ENCODE assay signal across 9 mouse cellular contexts in the genomic region with DNA sequence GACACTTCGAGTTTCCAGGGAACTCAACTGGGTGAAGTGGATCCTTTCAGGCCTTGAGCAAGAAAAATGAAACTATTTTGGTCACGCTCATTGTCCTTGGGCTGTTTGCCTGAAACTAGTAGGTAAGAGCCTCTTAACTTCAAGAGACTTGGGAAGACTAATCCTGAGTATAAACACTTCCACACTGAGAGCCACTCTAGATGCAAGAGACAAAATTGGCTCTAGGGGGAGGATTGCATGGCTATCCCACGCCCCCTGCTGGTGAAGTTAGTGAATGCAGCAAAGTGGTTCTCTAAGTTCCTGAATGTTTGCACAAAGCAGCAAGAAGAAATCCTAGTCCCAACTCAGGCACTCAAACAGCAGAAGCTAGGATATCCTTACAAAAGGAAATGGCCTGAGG. TPM values are rescaled to one million over a fixed set of nuclear protein-coding genes. Genes with fewer than 3 reads are reported as not detected.
DNase-seq lines count a peak whose midpoint lies in the region; ATAC-seq and TF ChIP-seq lines count a peak whose summit lies in the region.
"Had no signal": no experiment of that assay in that cellular context is flagged by ENCODE, and none has a peak within 500 bp of the region (broad histone marks: within the 10 kb centered on the region; RNA-seq: fewer than 3 reads in every experiment).

No protein-coding gene starts in this region.

- 29% methylated on average over 3 of the region's 3 CpGs for WGBS in forebrain, embryonic 11.5 days
- 26% methylated on average over 3 of the region's 3 CpGs for WGBS in heart, embryonic 15.5 days

- TF ChIP-seq CTCF in MEL (IDR thresholded peaks at IDR 0.05 in 2 of 3, conservative IDR thresholded peaks at IDR 0.05 in 1 of 3; ENCODE audit: control insufficient read depth in 1 of 3, insufficient read depth in 1 of 3, low read depth in 2 of 3, low read length in 3 of 3, poor library complexity in 1 of 3, severe bottlenecking in 1 of 3): peak; percentile 74 to 88 (median 84)

- H3K4me1 ChIP-seq in MEL (ENCODE audit: control insufficient read depth in 1 of 2, insufficient read depth in 2 of 2, low read length in 2 of 2): no peaks in the 10 kb centered on the region
- no peaks in the 10 kb centered on the region for H3K4me1 ChIP-seq in forebrain, embryonic 11.5 days (replicated peaks; ENCODE audit: control insufficient read depth, insufficient read depth, low read length)
- no peaks in the 10 kb centered on the region for H3K4me1 ChIP-seq in heart, embryonic 15.5 days (replicated peaks)

- no peaks in the 10 kb centered on the region for H3K79me2 ChIP-seq in MEL (ENCODE audit: control insufficient read depth, insufficient read depth, low read length, poor library complexity)

- TF ChIP-seq POLR2A in MEL (IDR thresholded peaks at IDR 0.05; ENCODE audit: control insufficient read depth in 1 of 2, insufficient read depth in 1 of 2, low read depth in 1 of 2, low read length in 2 of 2, poor library complexity in 1 of 2): no peak

- no peaks in the 10 kb centered on the region for H3K36me3 ChIP-seq in MEL (ENCODE audit: control insufficient read depth in 1 of 2, insufficient read depth in 2 of 2, low read length in 2 of 2)
- no peaks in the 10 kb centered on the region for H3K36me3 ChIP-seq in forebrain, embryonic 11.5 days (ENCODE audit: control insufficient read depth, insufficient read depth, low read length)
- H3K36me3 ChIP-seq in heart, embryonic 15.5 days: no peaks in the 10 kb centered on the region

- peak; percentile 84 for TF ChIP-seq RAD21 in MEL (IDR thresholded peaks at IDR 0.05; ENCODE audit: low read depth, low read length)

- H3K9me3 ChIP-seq in MEL (replicated peaks; ENCODE audit: insufficient read depth, low read length): no peaks in the 10 kb centered on the region
- no peaks in the 10 kb centered on the region for H3K9me3 ChIP-seq in forebrain, embryonic 11.5 days (ENCODE audit: control insufficient read depth, low read length)
- no peaks in the 10 kb centered on the region for H3K9me3 ChIP-seq in heart, embryonic 15.5 days (replicated peaks)

- DNase-seq in MEL (ENCODE audit: low read depth, low spot score): peak; percentile 76
- peak; percentile 57 for DNase-seq in c-Kit-positive CD71-negative TER-119-negative erythroid progenitor cells, embryonic 14.5 days (ENCODE audit: low read depth)
- DNase-seq in forebrain, embryonic 11.5 days (ENCODE audit: low spot score): peak; percentile 80
- peak; percentile 56 to 80 for DNase-seq in layer of hippocampus, adult 8-10 months (ENCODE audit: low spot score in 2 of 2)
- peak; percentile 77 for DNase-seq in lung, postnatal 25 days (ENCODE audit: low spot score)
- peak; percentile 62 for DNase-seq in right cerebral cortex, postnatal 25 days
- DNase-seq in urinary bladder, postnatal 4 days (ENCODE audit: low spot score in 2 of 2): peak; percentile 44 to 77

- TF ChIP-seq EP300 in MEL (IDR thresholded peaks at IDR 0.05; ENCODE audit: low read depth in 1 of 2, low read length in 2 of 2): no peak

- no peak overlapping the region for H3K4me3 ChIP-seq in MEL (ENCODE audit: control insufficient read depth in 1 of 2, insufficient read depth in 1 of 2, low read depth in 2 of 2, low read length in 2 of 2)
- H3K4me3 ChIP-seq in forebrain, embryonic 11.5 days (ENCODE audit: low read depth, low read length): no peak overlapping the region
- H3K4me3 ChIP-seq in heart, embryonic 15.5 days: no peak overlapping the region
- H3K4me3 ChIP-seq: megakaryocyte, embryonic 14.5 days had no signal

- no peak overlapping the region for H3K27ac ChIP-seq in MEL (ENCODE audit: control insufficient read depth, low read depth, low read length)
- H3K27ac ChIP-seq in forebrain, embryonic 11.5 days (ENCODE audit: low read depth, low read length): no peak overlapping the region
- no peak overlapping the region; the same call in 1 of the 2 replicates for H3K27ac ChIP-seq in heart, embryonic 15.5 days

- no peak overlapping the region for H3K9ac ChIP-seq in MEL (ENCODE audit: control insufficient read depth, low read depth, low read length, poor library complexity, severe bottlenecking)
- no peak overlapping the region for H3K9ac ChIP-seq in forebrain, embryonic 11.5 days (ENCODE audit: low read length)
- H3K9ac ChIP-seq in heart, embryonic 15.5 days: no peak overlapping the region

- ATAC-seq in forebrain, embryonic 11.5 days (replicated peaks; ENCODE audit: low FRiP score): no peak
- no peak for ATAC-seq in heart, embryonic 15.5 days (replicated peaks; ENCODE audit: insufficient number of reproducible peaks, insufficient read depth, low FRiP score, low read depth)

- no peaks in the 10 kb centered on the region for H3K27me3 ChIP-seq in MEL (ENCODE audit: control insufficient read depth in 1 of 2, insufficient read depth in 2 of 2, low read length in 2 of 2)
- no peaks in the 10 kb centered on the region for H3K27me3 ChIP-seq in forebrain, embryonic 11.5 days (ENCODE audit: control insufficient read depth, insufficient read depth, low read length)
- H3K27me3 ChIP-seq in heart, embryonic 15.5 days: no peaks in the 10 kb centered on the region
- H3K27me3 ChIP-seq: megakaryocyte, embryonic 14.5 days had no signal

- no peak overlapping the region for H3K4me2 ChIP-seq in forebrain, embryonic 11.5 days (ENCODE audit: low read depth, low read length, severe bottlenecking)
- peak overlapping the region; percentile 34; the same call in 1 of the 2 replicates for H3K4me2 ChIP-seq in heart, embryonic 15.5 days

TF ChIP-seq in MEL, 35 proteins besides CTCF, POLR2A, EP300 and RAD21:
- TF ChIP-seq CHD2 (IDR thresholded peaks at IDR 0.05; ENCODE audit: low read length): no peak
- TF ChIP-seq SIN3A (IDR thresholded peaks at IDR 0.05; ENCODE audit: low read length): 0 out of 2 replicates have a peak, but pooled peaks have one; percentile 21
- peak; percentile 73 for TF ChIP-seq SMC3 (IDR thresholded peaks at IDR 0.05; ENCODE audit: low read depth, low read length)
- TF ChIP-seq GATA1 (IDR thresholded peaks at IDR 0.05; ENCODE audit: low read depth, low read length): no peak
- TF ChIP-seq ZC3H11A (IDR thresholded peaks at IDR 0.05; ENCODE audit: low read depth, low read length): peak; percentile 67
TF ChIP-seq in MEL: peak in this region for 3.

RNA-seq across cellular contexts. Expression of gene Rab33a, which starts 13.1 kb away (rescaled TPM):
- total RNA-seq in MEL (2012; rRNA removed): not detected in 2 replicates
- under 1 TPM in 1 of 2 experiments, not detected in 1; 0.46 TPM for polyA plus RNA-seq in MEL (2012; ENCODE audit: insufficient read depth in 1 of 2, insufficient read length in 2 of 2, low read depth in 1 of 2, low replicate concordance in 2 of 2, missing spikeins in 1 of 2)
- polyA plus RNA-seq in forebrain, embryonic 11.5 days (2014; fragmentation: Nextera tagmentation; extraction: Ambion mirVana): 22.4 and 22.9 TPM in 2 replicates
- polyA plus RNA-seq in heart, embryonic 15.5 days (2015; fragmentation: Nextera tagmentation; extraction: Ambion mirVana): 4.9 and 5.0 TPM in 2 replicates
- 10 to 100 TPM; 17.3 to 24.4 (median 20.3) TPM for total RNA-seq in layer of hippocampus, adult 8-10 months (2022)

RNA-seq across cellular contexts. Expression of gene Aifm1, which starts 18.8 kb away (rescaled TPM):
- 69.1 and 76.1 TPM in 2 replicates for total RNA-seq in MEL (2012; rRNA removed)
- 10 to 100 TPM in 1 of 2 experiments, not detected in 1; 99.1 TPM for polyA plus RNA-seq in MEL (2012; ENCODE audit: insufficient read depth in 1 of 2, insufficient read length in 2 of 2, low read depth in 1 of 2, low replicate concordance in 2 of 2, missing spikeins in 1 of 2)
- polyA plus RNA-seq in forebrain, embryonic 11.5 days (2014; fragmentation: Nextera tagmentation; extraction: Ambion mirVana): 80.7 and 83.6 TPM in 2 replicates
- 102 and 115 TPM in 2 replicates for polyA plus RNA-seq in heart, embryonic 15.5 days (2015; fragmentation: Nextera tagmentation; extraction: Ambion mirVana)
- total RNA-seq in layer of hippocampus, adult 8-10 months (2022): 10 to 100 TPM; 24.5 to 30.3 (median 26.9) TPM
